Mouse (Mus musculus) brown adipose tissue, adult 24 weeks (tissue): ENCODE results near the gene Myt1. TPM values are rescaled to one million over a fixed set of nuclear protein-coding genes. Genes with fewer than 3 reads are reported as not detected.

Experiments
- H3K27ac ChIP-seq: fragments of 200-500 bp; replicated peaks from 2 replicates; pipeline ENCODE4 v1.5.1; 2012; ENCODE audit warnings: low read depth, mild to moderate bottlenecking, low read length
- H3K4me1 ChIP-seq: fragments of 200-500 bp; 2 replicates; pipeline ENCODE4 v1.6.1; 2012; ENCODE audit warnings: low read length, mixed read lengths; ENCODE audit not compliant: control insufficient read depth, insufficient read depth, insufficient read length
- H3K4me3 ChIP-seq: fragments of 200-500 bp; 2 replicates; pipeline ENCODE4 v1.5.1; 2012; ENCODE audit warnings: low read depth, mild to moderate bottlenecking, low read length, moderate library complexity; ENCODE audit not compliant: insufficient read depth
- polyA plus RNA-seq: library from polyadenylated mRNA; stranded (reverse); fragments of >200 nt; gene quantifications from 2 replicates; pipeline ENCODE4 v1.2.4, GENCODE M21; 2012; ENCODE audit not compliant: missing spikeins, insufficient read depth, insufficient read length

Myt1 gene
- polyA plus RNA-seq = not detected in 2 replicates

DNA sequence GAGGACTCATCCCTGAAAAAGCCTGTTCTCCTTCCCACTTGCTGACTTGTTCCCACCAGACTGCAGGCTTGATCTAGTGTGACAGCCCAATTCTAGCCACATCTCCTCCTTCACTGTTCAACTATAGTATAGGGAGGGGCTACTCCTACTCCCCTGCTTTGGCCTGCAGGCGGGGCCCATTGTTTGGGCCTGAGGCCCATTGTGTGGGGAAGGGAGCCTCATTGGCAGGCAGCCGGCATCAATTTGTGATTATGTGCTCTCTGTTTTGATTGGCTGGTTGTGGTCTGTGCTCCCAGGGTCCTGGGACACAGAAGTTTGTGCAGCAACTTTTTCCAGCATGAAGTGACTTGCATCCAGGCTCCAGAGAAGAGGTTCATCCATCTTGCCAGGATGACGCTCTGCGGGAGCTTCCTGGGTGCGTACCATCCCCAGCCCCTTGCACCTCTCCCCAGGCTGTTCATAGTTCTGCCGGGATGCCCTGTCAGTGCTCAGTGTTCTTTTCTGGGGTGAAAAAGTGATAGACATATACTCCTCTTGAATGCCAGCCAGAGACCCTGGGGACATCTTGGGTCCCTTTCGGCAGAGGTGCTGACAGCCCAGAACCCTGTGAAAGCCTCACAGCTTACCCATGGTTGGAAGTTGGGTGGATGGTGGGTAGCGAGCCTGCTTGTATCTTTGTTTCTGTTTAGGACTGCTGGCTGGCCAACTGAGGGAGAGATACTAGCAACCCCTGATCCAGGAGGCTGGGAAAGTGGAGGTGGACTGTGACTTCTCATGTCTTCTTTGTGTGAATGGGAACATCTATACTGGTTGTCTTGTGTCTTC is at the start of gene Myt1:
Gene Myt1 (plus strand): TSS at position 327 of the 825 bp plus-strand sequence.
- Histone ChIP-seq H3K27ac (no peak within 1 kb of the TSS), H3K4me1 (no peaks in the 10 kb centered on the region)

DNA sequence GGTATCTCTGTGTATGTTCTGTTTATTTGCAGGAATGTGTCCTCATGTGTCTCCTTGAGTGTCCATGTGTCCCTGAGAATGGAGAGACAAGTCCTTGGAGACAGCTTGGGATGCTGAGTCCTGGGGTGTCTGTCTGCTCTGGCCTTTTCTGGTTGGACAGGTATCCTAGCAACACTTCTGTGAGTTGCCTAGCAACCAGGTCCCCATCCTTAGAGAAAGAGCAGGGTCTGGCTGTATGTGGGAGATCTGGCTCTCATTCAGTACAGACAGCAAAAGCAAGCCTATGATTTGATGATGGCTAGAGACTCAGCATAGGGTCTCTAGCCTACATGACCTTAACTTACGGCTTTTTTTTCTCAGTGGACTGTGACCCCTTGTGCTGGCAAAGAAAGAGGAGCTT is 49.4 kb upstream of the Myt1 start:
- no peaks in the 10 kb centered on the region for H3K4me1 ChIP-seq
- no peak overlapping the region for H3K27ac ChIP-seq
- no peak overlapping the region for H3K4me3 ChIP-seq

More for the DNA sequence above, at the start of gene Myt1:
- H3K4me3 ChIP-seq = no peak within 1 kb of the TSS

DNA sequence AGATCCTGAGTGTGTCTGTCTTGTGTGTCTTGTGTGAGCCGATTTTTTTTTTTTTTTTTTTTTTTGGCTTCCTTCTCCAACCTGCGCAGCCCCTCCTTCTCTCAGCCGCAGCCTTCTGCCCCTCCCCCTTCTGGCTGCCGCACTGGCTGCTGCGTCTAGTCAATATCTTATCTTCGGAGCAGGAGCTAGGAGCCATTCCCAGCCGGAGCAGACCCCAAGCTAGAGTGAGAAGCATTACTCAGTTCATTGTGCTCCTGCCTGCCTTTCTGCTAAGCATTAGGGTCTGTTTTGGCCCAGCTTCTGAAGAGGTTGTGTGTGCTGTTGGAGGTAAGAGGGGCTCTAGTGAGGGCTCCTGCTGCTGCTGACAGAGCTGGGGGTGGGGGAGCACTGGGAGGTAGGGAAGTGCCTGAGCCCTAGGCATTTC is 48.2 kb upstream of the Myt1 start, which contains the start of gene Oprl1:
Gene Oprl1 (plus strand): TSS at position 114 of the 424 bp plus-strand sequence.
- no peak within 1 kb of the TSS for H3K27ac ChIP-seq
- no peaks in the 10 kb centered on the region for H3K4me1 ChIP-seq
- no peak within 1 kb of the TSS for H3K4me3 ChIP-seq

DNA sequence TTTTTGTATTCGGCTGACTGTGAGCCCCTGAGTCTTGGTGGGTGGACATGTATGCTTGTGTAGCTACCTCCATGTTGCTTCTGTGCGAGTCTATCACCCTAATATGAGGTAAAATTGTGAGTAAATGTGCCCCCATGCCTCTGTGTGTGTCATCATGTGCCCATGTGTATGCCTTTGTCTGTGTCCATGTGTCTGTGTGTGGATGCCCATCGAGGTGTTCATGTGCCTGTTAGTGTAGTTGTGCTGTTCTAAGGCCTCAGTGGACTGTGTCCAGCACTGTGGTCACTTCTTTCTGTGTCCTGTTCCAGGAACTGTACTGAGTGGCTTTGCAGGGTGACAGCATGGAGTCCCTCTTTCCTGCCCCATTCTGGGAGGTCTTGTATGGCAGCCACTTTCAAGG is 47.8 kb upstream of the Myt1 start:
- Histone ChIP-seq H3K27ac (no peak overlapping the region), H3K4me3 (no peak overlapping the region), H3K4me1 (no peaks in the 10 kb centered on the region)

DNA sequence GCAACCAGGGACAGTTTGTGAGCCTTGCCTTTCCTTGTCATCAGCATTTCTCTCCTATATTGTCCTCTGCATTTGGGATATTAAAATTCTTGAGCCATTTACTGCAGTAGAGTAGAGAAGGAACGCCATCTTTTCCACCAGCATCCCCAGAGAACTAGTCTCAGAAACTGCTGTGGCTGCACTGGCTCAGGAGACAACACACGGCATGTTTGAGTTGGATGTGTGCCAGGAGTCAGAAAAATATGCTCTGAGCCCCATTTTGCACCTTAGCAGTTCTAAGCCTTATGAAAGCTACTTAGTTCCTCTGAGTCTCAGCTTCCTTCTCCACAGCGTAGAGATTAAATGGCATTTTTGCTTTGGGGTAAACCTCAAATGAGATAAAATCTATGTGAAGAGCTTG is 46.1 kb upstream of the Myt1 start:
- Histone ChIP-seq H3K4me1 (no peaks in the 10 kb centered on the region), H3K27ac (no peak overlapping the region), H3K4me3 (no peak overlapping the region)

DNA sequence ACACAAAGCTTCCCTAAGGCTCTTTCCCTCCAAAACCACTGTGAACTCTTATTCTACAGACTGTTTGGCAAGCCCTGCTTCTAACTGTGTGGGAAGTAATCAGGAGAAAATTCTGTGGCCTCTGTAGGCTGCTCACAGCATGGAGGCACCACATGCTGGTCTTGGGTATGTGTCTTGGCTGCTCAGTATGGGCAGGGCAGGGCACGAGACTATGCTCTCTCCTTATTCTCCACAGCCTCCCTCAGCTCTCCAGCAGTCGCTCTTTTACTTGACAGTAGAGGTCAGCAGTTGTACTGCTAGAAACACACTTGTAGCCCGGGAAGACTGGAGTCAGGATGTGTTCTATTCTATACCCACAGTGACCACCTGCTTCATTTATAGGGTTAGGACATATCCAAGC is 43.1 kb upstream of the Myt1 start:
- Histone ChIP-seq H3K4me1 (no peaks in the 10 kb centered on the region), H3K4me3 (no peak overlapping the region), H3K27ac (no peak overlapping the region)

DNA sequence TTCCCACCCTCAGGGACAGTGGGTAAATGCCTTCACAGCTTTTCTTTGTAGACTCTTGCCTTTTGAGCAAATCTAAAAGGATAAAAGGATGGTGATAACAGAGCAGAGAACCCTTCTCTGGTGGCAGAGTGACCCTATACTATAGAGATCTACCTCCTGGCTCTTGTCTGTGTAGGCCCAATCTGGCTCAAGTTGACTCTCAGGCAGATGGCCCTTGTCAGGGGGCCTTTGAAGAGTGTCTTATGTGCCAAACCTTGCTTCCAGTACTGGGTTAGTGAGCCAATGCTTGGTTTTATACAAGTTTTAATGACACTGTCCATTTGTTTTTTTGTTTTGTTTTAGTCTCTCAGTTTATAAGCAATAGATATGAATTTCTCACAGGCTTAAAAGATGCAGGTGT is 41.9 kb upstream of the Myt1 start:
- Histone ChIP-seq H3K4me3 (no peak overlapping the region), H3K4me1 (no peaks in the 10 kb centered on the region), H3K27ac (no peak overlapping the region)

DNA sequence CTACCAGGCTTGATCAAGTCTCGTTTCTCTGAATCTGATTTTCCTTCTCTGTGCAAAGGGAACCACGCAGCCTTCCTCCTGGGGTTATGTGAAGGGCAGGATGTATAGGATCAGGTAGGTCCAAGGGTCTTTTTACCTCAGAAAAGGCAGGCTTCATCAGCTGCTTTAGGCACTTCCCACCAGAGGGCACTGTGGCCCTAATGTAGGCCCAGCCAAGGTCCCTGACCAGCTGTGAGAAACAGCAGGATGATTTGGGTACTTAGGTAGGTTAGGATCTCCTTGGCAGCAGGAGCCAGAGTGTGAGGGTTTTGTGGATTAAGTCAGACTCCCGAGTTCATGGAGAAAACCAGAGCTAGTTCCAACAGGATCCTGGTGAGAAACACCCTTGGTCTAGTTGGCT is 40.9 kb upstream of the Myt1 start:
- no peak overlapping the region for H3K4me3 ChIP-seq
- no peak overlapping the region for H3K27ac ChIP-seq
- peaks cover 2% of the 10 kb centered on the region; the same call in 1 of the 2 replicates for H3K4me1 ChIP-seq

DNA sequence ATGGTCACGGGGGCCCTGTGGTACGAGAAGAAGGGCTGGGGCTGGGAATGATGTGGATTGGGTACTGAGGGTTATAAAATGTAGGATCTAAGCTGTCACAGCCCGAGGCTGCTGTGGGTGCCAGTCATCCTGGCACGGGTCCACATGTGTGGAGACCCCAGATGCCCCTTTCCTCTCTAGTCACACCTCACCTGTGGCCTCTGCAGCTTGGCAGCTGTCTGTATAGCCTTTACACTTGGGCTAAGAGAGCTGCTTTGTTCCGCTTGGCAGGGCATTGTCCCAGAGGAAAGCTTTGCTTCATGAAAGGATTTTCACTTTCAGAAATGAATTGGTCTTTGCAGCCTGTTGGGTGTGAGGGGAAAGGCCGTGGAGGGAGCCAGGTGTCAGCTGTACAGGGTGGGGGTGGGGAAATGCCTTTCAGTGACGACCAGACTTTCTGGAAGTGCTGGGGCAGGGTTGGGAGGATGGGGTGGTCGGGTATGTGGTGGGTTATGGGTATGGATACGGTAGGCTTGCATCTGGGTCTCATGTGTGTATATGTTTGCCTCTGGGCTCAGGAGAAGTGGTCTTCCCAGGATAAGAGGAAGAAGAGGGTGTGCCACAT is 35.4 kb upstream of the Myt1 start:
- peaks cover 2% of the 10 kb centered on the region; the same call in 1 of the 2 replicates for H3K4me1 ChIP-seq

DNA sequence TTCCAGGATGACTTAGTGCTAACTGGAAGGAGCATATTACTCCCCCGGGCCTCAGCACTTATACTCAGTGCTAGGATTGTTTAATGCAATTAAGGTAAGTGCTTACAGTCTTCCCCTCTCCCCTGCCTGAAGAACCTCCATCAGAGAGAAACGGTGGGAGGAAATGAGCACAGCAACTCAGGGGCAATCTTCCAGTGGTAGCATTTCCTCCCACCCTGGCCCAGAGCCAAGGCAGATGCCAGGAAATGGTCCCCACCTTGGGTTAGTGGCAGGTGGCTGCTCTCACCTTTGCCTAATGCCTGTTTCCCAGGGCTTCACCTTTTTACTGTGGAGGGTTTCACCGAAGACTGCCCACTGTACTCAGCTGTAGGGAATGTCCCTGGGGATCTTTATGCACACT is 33.1 kb upstream of the Myt1 start:
- Histone ChIP-seq H3K4me1 (peaks cover 2% of the 10 kb centered on the region; the same call in 1 of the 2 replicates), H3K27ac (no peak overlapping the region), H3K4me3 (no peak overlapping the region)

More for the DNA sequence above, 35.4 kb upstream of the Myt1 start:
- no peak overlapping the region for H3K4me3 ChIP-seq
- no peak overlapping the region for H3K27ac ChIP-seq

DNA sequence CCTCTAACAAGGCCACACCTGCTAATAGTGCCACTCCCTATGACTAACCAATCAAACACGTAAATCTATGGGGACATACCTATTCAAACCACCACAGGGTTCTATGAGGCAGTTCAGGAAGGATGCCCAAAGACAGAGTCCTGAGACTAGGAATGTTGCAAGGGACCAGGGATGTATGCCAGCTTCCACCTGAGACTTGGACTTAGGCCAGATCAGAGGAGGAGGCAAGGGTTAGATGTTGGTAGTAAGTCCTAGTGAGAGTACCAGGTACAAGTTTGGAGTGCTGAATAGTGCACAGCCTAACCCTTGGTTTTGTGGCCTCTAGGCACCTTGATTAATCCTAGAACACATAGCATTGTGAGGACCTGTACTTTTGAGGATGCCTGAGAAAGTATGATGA is 10.5 kb upstream of the Myt1 start:
- Histone ChIP-seq H3K4me3 (no peak overlapping the region), H3K27ac (no peak overlapping the region), H3K4me1 (no peaks in the 10 kb centered on the region)

DNA sequence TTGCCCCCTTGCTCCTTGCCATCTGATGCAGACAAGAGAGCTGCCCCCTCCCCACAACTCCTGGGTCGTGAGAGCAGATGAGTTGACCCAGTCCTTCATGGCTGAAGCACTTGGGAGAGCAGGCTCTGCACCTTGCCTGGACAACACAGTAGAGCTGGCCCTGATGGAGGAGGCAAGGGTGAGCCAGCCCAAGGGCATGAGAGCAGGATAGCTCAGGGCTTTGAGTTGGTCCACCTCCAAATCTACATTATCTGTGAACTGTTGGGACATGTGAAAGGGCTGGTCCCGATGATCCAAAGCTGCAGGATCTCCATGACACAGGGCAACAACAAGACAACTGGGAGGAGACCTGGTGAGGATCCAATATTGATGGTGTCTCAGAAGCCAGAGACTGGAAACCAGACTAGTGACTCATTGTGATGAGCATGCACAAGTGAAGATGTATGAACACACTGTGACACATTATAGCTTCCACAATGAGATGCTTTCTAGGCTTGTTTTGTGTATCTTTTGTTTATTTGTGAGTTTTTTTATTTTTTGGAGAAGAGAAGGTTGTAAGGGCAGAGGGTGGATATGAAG is 4.9 kb upstream of the Myt1 start:
- no peak overlapping the region for H3K4me3 ChIP-seq
- H3K4me1 ChIP-seq = no peaks in the 10 kb centered on the region
- H3K27ac ChIP-seq = no peak overlapping the region

DNA sequence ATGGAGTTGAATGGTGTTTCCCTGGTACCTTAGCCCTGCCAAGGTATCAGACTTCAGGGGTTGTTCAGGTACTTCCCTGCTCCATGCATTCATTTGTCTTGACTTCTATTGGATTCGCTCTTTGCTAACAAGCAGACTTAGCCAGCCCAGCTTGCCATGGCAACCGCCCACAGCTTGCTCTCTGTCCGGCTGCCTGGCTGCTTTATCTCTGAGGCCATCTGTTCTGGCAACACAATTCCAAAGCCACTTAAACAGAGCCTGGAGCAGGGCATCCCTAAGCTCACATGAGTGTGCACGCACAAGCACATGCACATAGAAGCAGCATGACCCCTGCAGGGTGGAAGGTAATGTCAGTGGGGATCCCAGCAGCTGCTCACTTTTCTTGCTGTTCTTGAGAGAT is 4.1 kb upstream of the Myt1 start:
- H3K4me1 ChIP-seq = no peaks in the 10 kb centered on the region
- no peak overlapping the region for H3K27ac ChIP-seq
- no peak overlapping the region for H3K4me3 ChIP-seq

DNA sequence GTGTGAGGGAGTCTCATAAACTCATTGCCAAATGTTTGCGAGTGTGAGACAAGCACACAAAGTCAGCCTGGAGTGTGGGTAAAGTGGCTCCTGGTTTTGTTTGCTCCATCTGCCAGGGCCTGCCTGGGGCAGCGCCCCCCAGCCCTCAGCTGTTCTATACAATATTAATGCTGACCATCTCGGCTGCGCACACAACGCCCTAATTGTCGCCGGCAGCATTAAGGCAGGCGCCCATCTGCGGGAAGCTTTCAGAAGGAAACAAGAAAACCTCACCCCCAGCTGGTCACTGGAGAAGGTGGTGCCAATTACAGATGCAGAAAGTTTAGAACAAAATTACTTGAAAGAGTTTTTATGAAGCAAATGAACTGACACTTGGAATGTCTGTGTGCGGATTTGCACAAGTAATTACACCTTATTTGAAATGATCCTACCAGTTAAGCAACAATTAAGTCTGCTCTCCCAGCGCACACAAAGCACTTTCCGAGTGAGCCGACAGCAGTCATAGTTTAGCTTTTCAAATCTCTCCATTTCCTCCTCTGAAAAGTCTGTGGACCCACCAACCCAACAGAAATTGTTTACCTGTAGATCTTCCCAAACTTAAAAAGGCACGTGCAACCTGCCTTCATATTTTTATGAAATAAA is 875 bp downstream of the Myt1 start:
- no peak overlapping the region for H3K27ac ChIP-seq
- H3K4me3 ChIP-seq = no peak overlapping the region
- H3K4me1 ChIP-seq = no peaks in the 10 kb centered on the region

DNA sequence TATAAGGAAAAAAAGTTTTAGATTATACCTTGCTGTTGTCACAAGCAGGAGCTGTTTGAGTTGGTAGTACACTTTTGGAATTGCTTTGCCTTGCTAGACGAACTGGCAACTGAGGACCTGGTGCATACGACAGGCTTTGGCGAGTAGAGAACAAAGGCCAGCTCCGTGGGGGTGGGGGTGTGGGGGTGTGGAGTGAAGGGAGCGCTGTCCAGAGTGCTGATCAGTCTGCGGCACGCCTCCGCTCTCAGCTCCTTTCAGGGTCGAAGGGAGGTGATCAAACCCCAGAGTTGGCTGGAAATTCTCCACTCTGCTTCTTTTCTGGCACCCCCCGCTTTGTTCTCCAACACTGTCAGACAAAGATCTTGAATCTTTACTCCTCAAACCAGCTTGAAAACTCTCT is 1.5 kb downstream of the Myt1 start:
- no peak overlapping the region for H3K4me3 ChIP-seq
- H3K4me1 ChIP-seq = no peaks in the 10 kb centered on the region
- no peak overlapping the region for H3K27ac ChIP-seq
